Mouse (Mus musculus): ENCODE data around the gene Zfp513.

Gene Zfp513

DNA sequence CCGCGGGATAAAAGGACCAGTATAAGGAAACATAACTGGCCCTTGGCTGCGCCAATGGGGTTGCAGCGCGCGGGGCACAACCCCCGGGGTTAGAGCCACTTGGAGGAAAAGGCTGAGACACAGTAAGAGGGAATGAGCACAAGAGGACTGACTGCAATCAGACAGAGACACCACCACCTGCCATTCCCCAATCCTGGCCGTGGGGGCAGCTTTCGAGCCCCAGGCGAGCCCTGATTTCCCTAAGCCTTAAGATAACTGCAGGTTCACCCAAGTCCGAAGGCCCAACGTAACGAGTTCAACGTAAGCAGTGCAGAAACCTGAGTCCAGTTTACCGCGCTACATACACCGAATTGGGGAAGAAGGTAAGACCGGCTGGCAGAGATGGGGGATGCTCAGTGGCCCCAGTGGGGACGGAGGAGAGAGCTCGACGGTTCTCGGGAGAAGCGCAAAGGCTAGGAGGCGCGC is 22.8 kb downstream of the Zfp513 start:
- in situ Hi-C loops (cut with MboI; ENCODE audit: low sequenced_read_pairs): no loop called here

DNA sequence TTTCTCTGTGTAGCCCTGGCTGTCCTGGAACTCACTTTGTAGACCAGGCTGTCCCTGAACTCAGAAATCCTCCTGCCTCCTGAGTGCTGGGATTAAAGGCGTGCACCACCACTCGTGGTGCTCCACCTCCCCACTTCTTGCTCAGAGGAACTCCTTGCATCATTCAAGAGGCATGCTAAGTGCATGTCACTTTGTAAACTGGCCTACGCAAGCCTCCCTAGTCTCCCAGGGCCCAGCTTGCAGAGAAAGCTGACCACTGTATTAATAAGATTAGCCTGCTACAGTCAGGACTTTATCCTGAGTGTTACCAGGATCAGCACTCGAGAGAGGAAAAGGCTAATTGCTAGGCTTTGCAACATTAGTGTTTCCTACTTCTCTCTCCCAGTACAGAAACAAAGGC is 33.5 kb downstream of the Zfp513 start:
- in situ Hi-C loops (cut with MboI; ENCODE audit: low sequenced_read_pairs): no loop called here

- in situ Hi-C loops (cut with MboI; ENCODE audit: low sequenced_read_pairs): no loop called here
Observed at GRCm38 (mm10) chr5:31164878-31165277, 37.2 kb downstream of the Zfp513 start.

DNA sequence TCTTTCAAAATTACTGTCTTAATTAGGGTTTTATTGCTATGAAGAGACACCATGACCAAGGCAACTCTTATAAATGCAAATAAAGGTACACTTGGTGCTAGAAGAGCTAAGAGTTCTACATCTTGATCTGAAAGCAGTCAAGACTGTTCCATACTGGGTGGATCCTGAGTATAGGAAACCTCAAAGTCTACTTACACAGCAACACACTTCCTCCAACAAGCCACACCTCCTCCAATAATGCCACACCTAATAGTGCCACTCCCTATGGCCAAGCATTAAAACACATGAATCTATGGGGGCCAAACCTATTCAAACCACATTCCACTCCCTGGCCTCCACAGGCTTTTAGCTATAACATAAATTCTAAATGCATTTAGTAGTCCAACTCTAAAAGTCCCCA is 39.6 kb downstream of the Zfp513 start:
- in situ Hi-C loops (cut with MboI; ENCODE audit: low sequenced_read_pairs): no loop called here

- in situ Hi-C loops (cut with MboI; ENCODE audit: low sequenced_read_pairs): no loop called here
Observed at GRCm38 (mm10) chr5:31154152-31154553, 48.0 kb downstream of the Zfp513 start, which contains the start of gene Mpv17. Mpv17 (minus strand) TSS chr5:31154251.

- in situ Hi-C loops (cut with MboI; ENCODE audit: low sequenced_read_pairs): no loop called here
Observed at GRCm38 (mm10) chr5:31153516-31154151, 48.5 kb downstream of the Zfp513 start.

DNA sequence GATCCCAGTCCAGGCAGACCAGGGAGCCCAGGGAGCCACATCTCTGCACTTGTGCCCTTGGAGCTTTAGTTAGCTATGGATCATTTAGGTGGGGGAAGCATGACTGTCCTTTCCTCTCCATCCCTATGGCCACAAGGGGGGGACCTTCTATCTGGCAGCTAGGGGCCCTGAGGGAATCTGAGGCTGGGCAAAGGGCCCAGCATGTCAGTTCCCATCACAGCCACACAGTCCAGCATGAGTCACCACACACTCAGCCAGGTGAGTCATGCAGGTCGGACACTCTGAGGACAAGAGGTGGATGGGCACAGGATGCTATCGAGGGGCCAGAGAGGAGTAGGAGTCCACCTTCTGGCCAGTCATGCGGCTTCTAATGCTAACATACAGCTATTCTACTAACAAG is 50.4 kb downstream of the Zfp513 start:
- in situ Hi-C loops (cut with MboI; ENCODE audit: low sequenced_read_pairs): no loop called here

GRCm38 (mm10) chr5:31149781-31150180 is 52.3 kb downstream of the Zfp513 start:
- in situ Hi-C loops (cut with MboI; ENCODE audit: low sequenced_read_pairs): no loop called here
